16 mouse cellular contexts compared by ENCODE assay signal in the genomic region with DNA sequence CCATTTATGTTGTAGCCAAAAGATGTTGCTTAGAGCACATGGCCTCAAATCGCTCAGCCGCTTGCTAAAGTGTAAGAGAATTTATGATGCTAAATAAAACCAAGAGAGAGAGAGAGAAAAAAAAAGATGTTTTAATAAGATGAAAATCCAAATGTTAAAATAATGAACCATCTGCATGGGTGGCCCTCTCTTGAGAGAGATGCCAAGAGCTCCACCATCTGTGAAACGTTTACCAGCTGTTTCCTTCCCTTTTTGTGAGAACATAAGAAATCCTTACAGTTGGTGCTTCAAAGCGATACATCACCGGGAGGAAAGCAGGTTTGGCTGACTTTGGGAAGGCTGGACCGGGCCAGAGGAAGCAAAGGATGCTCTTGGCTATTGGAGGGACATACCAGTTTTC. TPM values are rescaled to one million over a fixed set of nuclear protein-coding genes. Genes with fewer than 3 reads are reported as not detected.
A peak's percentile ranks its signal among the peaks of the same experiment; 100 is the strongest.
DNase-seq lines count a peak whose midpoint lies in the region; ATAC-seq and TF ChIP-seq lines count a peak whose summit lies in the region.
"Had no signal": no experiment of that assay in that cellular context is flagged by ENCODE, and none has a peak within 500 bp of the region (broad histone marks: within the 10 kb centered on the region; RNA-seq: fewer than 3 reads in every experiment).

No protein-coding gene starts in this region.

- H3K4me1 ChIP-seq in lung, embryonic 16.5 days (replicated peaks; ENCODE audit: control insufficient read depth, insufficient read depth, low read length), result no peaks in the 10 kb centered on the region; the same call in 1 of the 2 replicates
- H3K4me1 ChIP-seq in heart, embryonic 10.5 days, result no peaks in the 10 kb centered on the region
- no peaks in the 10 kb centered on the region for H3K4me1 ChIP-seq in intestine, postnatal 0 days (replicated peaks; ENCODE audit: control insufficient read depth, insufficient read depth, low read length)
- H3K4me1 ChIP-seq: stomach, embryonic 15.5 days had no signal

- no peak for DNase-seq in lung, postnatal 14 days
- DNase-seq in frontal cortex, postnatal 10 days (ENCODE audit: low spot score in 2 of 2), result peak; percentile 27 to 28
- peak; percentile 22 to 77 for DNase-seq in layer of hippocampus, postnatal 14 days (ENCODE audit: low spot score in 2 of 2)
- DNase-seq in right cerebral cortex, postnatal 14 days, result peak; percentile 16
- no peak for DNase-seq in heart, embryonic 10.5 days (ENCODE audit: low spot score)
- DNase-seq: adrenal gland, postnatal 25 days; cerebellum, adult 8-10 months; gastrocnemius, postnatal 25 days; kidney, adult 18-20 months; lung, postnatal 36 days had no signal

- no peak overlapping the region for H3K9ac ChIP-seq in lung, embryonic 16.5 days (ENCODE audit: low read length)
- no peak overlapping the region for H3K9ac ChIP-seq in intestine, postnatal 0 days (ENCODE audit: low read depth, low read length)
- H3K9ac ChIP-seq: embryonic facial prominence, embryonic 15.5 days; limb, embryonic 12.5 days; stomach, embryonic 15.5 days had no signal

- H3K9me3 ChIP-seq in lung, embryonic 16.5 days (ENCODE audit: control insufficient read depth, low read length), result no peaks in the 10 kb centered on the region
- no peaks in the 10 kb centered on the region for H3K9me3 ChIP-seq in heart, embryonic 10.5 days
- H3K9me3 ChIP-seq in intestine, postnatal 0 days (ENCODE audit: control insufficient read depth), result no peaks in the 10 kb centered on the region
- H3K9me3 ChIP-seq: embryonic facial prominence, embryonic 15.5 days; limb, embryonic 12.5 days; stomach, embryonic 15.5 days had no signal

- no peak overlapping the region for H3K4me3 ChIP-seq in lung, embryonic 16.5 days (ENCODE audit: low read length)
- H3K4me3 ChIP-seq in heart, embryonic 10.5 days, result no peak overlapping the region
- no peak overlapping the region for H3K4me3 ChIP-seq in intestine, postnatal 0 days (ENCODE audit: low read depth, low read length)
- H3K4me3 ChIP-seq: embryonic facial prominence, embryonic 15.5 days; limb, embryonic 12.5 days; stomach, embryonic 15.5 days had no signal

- H3K27me3 ChIP-seq in lung, embryonic 16.5 days (ENCODE audit: control insufficient read depth, insufficient read depth, low read depth, low read length), result no peaks in the 10 kb centered on the region
- 0 out of 2 replicates have a peak, but pooled peaks cover under 1% of the 10 kb centered on the region for H3K27me3 ChIP-seq in heart, embryonic 10.5 days (ENCODE audit: insufficient read depth, poor library complexity, severe bottlenecking)
- no peaks in the 10 kb centered on the region for H3K27me3 ChIP-seq in intestine, postnatal 0 days (replicated peaks; ENCODE audit: control insufficient read depth, insufficient read depth, low read length)
- H3K27me3 ChIP-seq: embryonic facial prominence, embryonic 15.5 days; limb, embryonic 12.5 days; stomach, embryonic 15.5 days had no signal

- no peak for TF ChIP-seq CTCF in intestine, postnatal 0 days (IDR thresholded peaks at IDR 0.05; ENCODE audit: low read depth)

- peak; percentile 43; the same call in 1 of the 2 replicates for ATAC-seq in lung, embryonic 16.5 days (ENCODE audit: low read depth)
- ATAC-seq in intestine, postnatal 0 days, result no peak

- H3K36me3 ChIP-seq in lung, embryonic 16.5 days (ENCODE audit: control insufficient read depth, insufficient read depth, low read length), result no peaks in the 10 kb centered on the region
- no peaks in the 10 kb centered on the region for H3K36me3 ChIP-seq in heart, embryonic 10.5 days
- no peaks in the 10 kb centered on the region for H3K36me3 ChIP-seq in intestine, postnatal 0 days (ENCODE audit: control insufficient read depth, insufficient read depth)
- H3K36me3 ChIP-seq: embryonic facial prominence, embryonic 15.5 days; limb, embryonic 12.5 days; stomach, embryonic 15.5 days had no signal

- no peak overlapping the region for H3K27ac ChIP-seq in lung, embryonic 16.5 days (ENCODE audit: low read length)
- no peak overlapping the region for H3K27ac ChIP-seq in heart, embryonic 10.5 days
- H3K27ac ChIP-seq in intestine, postnatal 0 days (ENCODE audit: low read depth, low read length), result no peak overlapping the region
- H3K27ac ChIP-seq: embryonic facial prominence, embryonic 15.5 days; limb, embryonic 12.5 days; stomach, embryonic 15.5 days had no signal

- WGBS in lung, embryonic 16.5 days, result 50% methylated on average over 6 of the region's 6 CpGs
- WGBS in heart, embryonic 10.5 days, result 86% methylated on average over 6 of the region's 6 CpGs
- WGBS in intestine, postnatal 0 days, result 61% methylated on average over 6 of the region's 6 CpGs

- H3K4me2 ChIP-seq in lung, embryonic 16.5 days (ENCODE audit: low read depth, low read length), result no peak overlapping the region
- no peak overlapping the region for H3K4me2 ChIP-seq in intestine, postnatal 0 days (replicated peaks; ENCODE audit: low read depth)
- H3K4me2 ChIP-seq: embryonic facial prominence, embryonic 15.5 days; limb, embryonic 12.5 days; stomach, embryonic 15.5 days had no signal

RNA-seq across cellular contexts. Expression of a gene that starts 12.6 kb away (rescaled TPM):
- polyA plus RNA-seq in lung, embryonic 16.5 days (2015; fragmentation: Nextera tagmentation; extraction: Ambion mirVana), result not detected in 2 replicates
- not detected for total RNA-seq in layer of hippocampus, postnatal 14 days (2021)
- not detected in 2 replicates for polyA plus RNA-seq in heart, embryonic 10.5 days (2016; fragmentation: Nextera tagmentation; extraction: Ambion mirVana)
- not detected in 2 replicates for polyA plus RNA-seq in intestine, postnatal 0 days (2015; fragmentation: Nextera tagmentation; extraction: Ambion mirVana)
- total RNA-seq: adrenal gland, postnatal 25 days; gastrocnemius, postnatal 25 days had no signal
- polyA plus RNA-seq: embryonic facial prominence, embryonic 15.5 days; heart, postnatal 0 days; limb, embryonic 12.5 days; stomach, embryonic 15.5 days had no signal

RNA-seq across cellular contexts. Expression of a gene that starts 32.6 kb away (rescaled TPM):
- polyA plus RNA-seq in lung, embryonic 16.5 days (2015; fragmentation: Nextera tagmentation; extraction: Ambion mirVana), result 6.7 and 7.2 TPM in 2 replicates
- 10 to 100 TPM in 1 of 2 experiments, 1 to 10 TPM in 1; 8.6 to 26.7 TPM for total RNA-seq in layer of hippocampus, postnatal 14 days (2021)
- polyA plus RNA-seq in heart, embryonic 10.5 days (2016; fragmentation: Nextera tagmentation; extraction: Ambion mirVana), result 3.9 and 5.7 TPM in 2 replicates
- 6.3 and 6.6 TPM in 2 replicates for polyA plus RNA-seq in intestine, postnatal 0 days (2015; fragmentation: Nextera tagmentation; extraction: Ambion mirVana)

Comparison
In these comparisons a context has a peak if more than half of its experiments do, and no peak if none do; other contexts are left out.
1. DNase-seq: peak in frontal cortex, postnatal 10 days (2 of 2), layer of hippocampus, postnatal 14 days (2 of 2) and right cerebral cortex, postnatal 14 days (single experiment); none in lung, postnatal 14 days (single experiment) and heart, embryonic 10.5 days (single experiment).